Mouse (Mus musculus) heart, adult 2 months (tissue): ENCODE results near the gene Nfia. TPM values are rescaled to one million over a fixed set of nuclear protein-coding genes. Genes with fewer than 3 reads are reported as not detected.

Experiments used
- DNase-seq, 2 experiments: peaks; one replicate each; pipeline ENCODE4 v3.0.0; 2021
- H3K27ac ChIP-seq: fragments of 200-600 bp; 2 replicates; pipeline ENCODE4 v1.8.1; 2022
- H3K27me3 ChIP-seq: fragments of 200-500 bp; 2 replicates; pipeline ENCODE4 v1.6.1; 2012; ENCODE audit warnings: mild to moderate bottlenecking, low read length, inconsistent platforms, mixed read lengths; ENCODE audit not compliant: control insufficient read depth, insufficient read depth
- H3K36me3 ChIP-seq: fragments of 200-500 bp; 2 replicates; pipeline ENCODE4 v1.6.1; 2012; ENCODE audit warnings: low read length, inconsistent platforms; ENCODE audit not compliant: control insufficient read depth, insufficient read depth
- H3K4me1 ChIP-seq: fragments of 200-500 bp; 2 replicates; pipeline ENCODE4 v1.6.1; 2011; ENCODE audit warnings: low read length; ENCODE audit not compliant: control insufficient read depth, insufficient read depth
- H3K4me3 ChIP-seq: fragments of 200-600 bp; 2 replicates; pipeline ENCODE4 v1.8.1; 2022
- H3K79me2 ChIP-seq: fragments of 200-500 bp; replicated peaks from 2 replicates; pipeline ENCODE4 v1.6.1; 2012; ENCODE audit warnings: mild to moderate bottlenecking, inconsistent platforms, low read length, moderate library complexity, mixed read lengths; ENCODE audit not compliant: control insufficient read depth, insufficient read depth
- H3K9ac ChIP-seq: fragments of 200-500 bp; 2 replicates; pipeline ENCODE4 v1.6.1; 2012; ENCODE audit warnings: low read depth, mild to moderate bottlenecking, control low read depth, inconsistent platforms, low read length, mixed read lengths
- CTCF ChIP-seq: fragments of 200-600 bp; IDR thresholded peaks from 2 replicates; pipeline ENCODE4 v1.8.1; 2022; ENCODE audit warnings: antibody characterized with exemption, mild to moderate bottlenecking, moderate library complexity
- EP300 ChIP-seq: fragments of 200-500 bp; IDR thresholded peaks from 2 replicates; pipeline ENCODE4 v1.6.1; 2011; ENCODE audit warnings: low read depth, low read length, control low read depth; ENCODE audit not compliant: insufficient read depth
- POLR2A ChIP-seq: fragments of 200-500 bp; IDR thresholded peaks from 2 replicates; pipeline ENCODE4 v1.6.1; 2011; ENCODE audit warnings: mild to moderate bottlenecking, low read depth, low read length, control low read depth; ENCODE audit not compliant: insufficient read depth
- WGBS: fragments of 180-500 bp; shearing (Covaris S2); methylation state at CpG from one replicate; pipeline ENCODE4 v1.1.7; 2018; 5-methylcytosine and 5-hydroxymethylcytosine counted together
- intact Hi-C: fragments of 180-260 bp; cut with DNase I; formaldehyde crosslinking; loops from one replicate; pipeline ENCODE4 v1.15.1; 2025
- polyA plus RNA-seq: library from polyadenylated mRNA; depleted of rRNA; stranded (reverse); fragments of >200 nt; gene quantifications from 2 replicates; pipeline ENCODE4 v1.2.3, GENCODE M21; 2012
- total RNA-seq, 2 experiments: library from RNA; stranded (reverse); gene quantifications; 2 replicates each; pipeline ENCODE4 v1.2.3; 2021

Gene Nfia
- total and polyA plus RNA-seq, 3 experiments = 70.3 to 128 (median 126) TPM

- peaks cover 4% of the 10 kb centered on the region for H3K4me1 ChIP-seq
- intact Hi-C loops = no loop called here
- H3K27me3 ChIP-seq = no peaks in the 10 kb centered on the region
- TF ChIP-seq EP300 (no peak), CTCF (no peak), POLR2A (no peak)
- H3K36me3 ChIP-seq = peaks cover 6% of the 10 kb centered on the region
- no peak overlapping the region for H3K9ac ChIP-seq
- WGBS = 77% methylated on average over 4 of the region's 4 CpGs
- no peak for DNase-seq
- H3K27ac ChIP-seq = no peak overlapping the region
- no peak overlapping the region for H3K4me3 ChIP-seq
- H3K79me2 ChIP-seq = no peaks in the 10 kb centered on the region
Observed at GRCm38 (mm10) chr4:98057721-98058120, 285.2 kb downstream of the Nfia start.

- Histone ChIP-seq H3K4me3 (no peak overlapping the region), H3K27me3 (no peaks in the 10 kb centered on the region), H3K79me2 (no peaks in the 10 kb centered on the region), H3K9ac (no peak overlapping the region), H3K4me1 (peaks cover 4% of the 10 kb centered on the region), H3K27ac (no peak overlapping the region), H3K36me3 (peaks cover 6% of the 10 kb centered on the region)
- intact Hi-C loops = no loop called here
- TF ChIP-seq POLR2A = no peak
- TF ChIP-seq CTCF = no peak
- TF ChIP-seq EP300 = no peak
- no peak for DNase-seq
Observed at GRCm38 (mm10) chr4:98058182-98058581, 285.6 kb downstream of the Nfia start.

- intact Hi-C loops = no loop called here
- Histone ChIP-seq H3K27ac (peak overlapping the region; percentile 26; the same call in 1 of the 2 replicates), H3K27me3 (no peaks in the 10 kb centered on the region), H3K79me2 (no peaks in the 10 kb centered on the region), H3K4me3 (no peak overlapping the region), H3K36me3 (peaks cover 5% of the 10 kb centered on the region), H3K9ac (no peak overlapping the region), H3K4me1 (peaks cover 4% of the 10 kb centered on the region)
- no peak for TF ChIP-seq POLR2A
- TF ChIP-seq CTCF = no peak
- no peak for TF ChIP-seq EP300
- no peak for DNase-seq
- WGBS = 46% methylated on average over 1 of the region's 1 CpGs
Observed at GRCm38 (mm10) chr4:98060601-98061000, 288.1 kb downstream of the Nfia start.

GRCm38 (mm10) chr4:98061086-98061485 is 288.6 kb downstream of the Nfia start:
- H3K4me3 ChIP-seq = no peak overlapping the region
- TF ChIP-seq POLR2A (no peak), CTCF (no peak), EP300 (no peak)
- peaks cover 4% of the 10 kb centered on the region for H3K4me1 ChIP-seq
- H3K27me3 ChIP-seq = no peaks in the 10 kb centered on the region
- WGBS = 53% methylated on average over 1 of the region's 1 CpGs
- H3K9ac ChIP-seq = no peak overlapping the region
- DNase-seq = no peak
- peaks cover 5% of the 10 kb centered on the region for H3K36me3 ChIP-seq
- H3K27ac ChIP-seq = peak overlapping the region; percentile 26; the same call in 1 of the 2 replicates
- H3K79me2 ChIP-seq = no peaks in the 10 kb centered on the region
- intact Hi-C loops = no loop called here

- Histone ChIP-seq H3K9ac (no peak overlapping the region), H3K79me2 (no peaks in the 10 kb centered on the region), H3K27ac (no peak overlapping the region), H3K4me1 (no peaks in the 10 kb centered on the region; the same call in none of the 2 replicates), H3K36me3 (peaks cover 2% of the 10 kb centered on the region), H3K27me3 (no peaks in the 10 kb centered on the region), H3K4me3 (no peak overlapping the region)
- WGBS = 81% methylated on average over 3 of the region's 3 CpGs
- intact Hi-C loops = no loop called here
- no peak for DNase-seq
- TF ChIP-seq POLR2A = no peak
- TF ChIP-seq EP300 = no peak
- no peak for TF ChIP-seq CTCF
Observed at GRCm38 (mm10) chr4:98063280-98063679, 290.7 kb downstream of the Nfia start.

GRCm38 (mm10) chr4:98076106-98076505 is 303.6 kb downstream of the Nfia start:
- intact Hi-C loops = no loop called here
- Histone ChIP-seq H3K36me3 (peaks cover 11% of the 10 kb centered on the region), H3K27me3 (no peaks in the 10 kb centered on the region), H3K79me2 (no peaks in the 10 kb centered on the region), H3K9ac (no peak overlapping the region), H3K4me3 (no peak overlapping the region), H3K4me1 (no peaks in the 10 kb centered on the region), H3K27ac (no peak overlapping the region)
- TF ChIP-seq POLR2A (no peak), CTCF (no peak), EP300 (no peak)
- DNase-seq = no peak
- WGBS = 57% methylated on average over 7 of the region's 7 CpGs
